Mouse (Mus musculus): Measurements from ENCODE around the gene Bpgm.

Gene Bpgm

DNA sequence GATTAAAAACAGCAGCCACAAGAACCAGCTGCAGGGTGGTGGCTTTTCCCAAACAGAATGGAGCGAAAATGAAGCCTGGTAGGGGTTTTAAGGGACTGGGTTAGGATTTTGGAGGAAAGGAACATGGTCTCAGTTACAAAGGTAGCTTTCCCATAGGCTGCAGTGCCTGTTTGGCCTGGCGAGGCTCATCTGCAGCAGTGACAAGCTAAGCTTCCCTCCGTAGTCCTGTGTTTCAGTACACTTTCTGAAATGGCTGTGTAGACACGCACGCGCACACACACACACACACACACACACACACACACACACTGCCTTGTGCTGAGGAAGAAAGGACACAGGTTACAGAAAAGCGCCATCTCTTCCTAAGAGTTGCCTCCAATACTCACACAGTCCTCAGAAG, 7.8 kb downstream of the Bpgm start:
- DNase-seq (ENCODE audit: low spot score): no peak

DNA sequence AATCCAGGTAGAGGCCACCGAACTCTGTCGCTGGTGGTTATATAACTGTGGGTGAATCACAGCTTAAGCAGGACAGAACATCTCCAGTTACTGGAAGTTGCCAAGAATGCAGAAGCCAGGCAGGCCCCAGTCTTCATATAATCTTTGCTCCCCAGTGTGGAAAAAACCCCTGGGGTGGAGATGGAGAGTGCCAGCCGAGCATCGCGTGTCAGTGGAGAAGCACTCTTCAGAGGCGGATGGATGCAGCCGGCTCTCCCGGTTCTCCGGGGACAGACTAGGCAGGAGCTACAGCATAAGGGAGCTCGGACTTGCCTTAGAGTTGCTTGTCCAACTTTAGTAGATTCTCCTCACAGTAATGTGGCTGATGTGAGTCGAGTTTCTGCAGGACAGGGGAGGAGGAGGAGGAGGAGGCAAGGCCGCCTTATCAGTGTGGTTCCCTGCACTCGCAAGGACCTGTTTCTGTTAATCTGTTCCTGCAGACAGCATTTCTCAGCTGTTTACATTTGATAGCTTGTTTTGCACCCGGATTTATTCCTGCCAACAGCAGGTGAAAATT, 10.1 kb downstream of the Bpgm start:
- DNase-seq (ENCODE audit: low spot score): no peak

DNA sequence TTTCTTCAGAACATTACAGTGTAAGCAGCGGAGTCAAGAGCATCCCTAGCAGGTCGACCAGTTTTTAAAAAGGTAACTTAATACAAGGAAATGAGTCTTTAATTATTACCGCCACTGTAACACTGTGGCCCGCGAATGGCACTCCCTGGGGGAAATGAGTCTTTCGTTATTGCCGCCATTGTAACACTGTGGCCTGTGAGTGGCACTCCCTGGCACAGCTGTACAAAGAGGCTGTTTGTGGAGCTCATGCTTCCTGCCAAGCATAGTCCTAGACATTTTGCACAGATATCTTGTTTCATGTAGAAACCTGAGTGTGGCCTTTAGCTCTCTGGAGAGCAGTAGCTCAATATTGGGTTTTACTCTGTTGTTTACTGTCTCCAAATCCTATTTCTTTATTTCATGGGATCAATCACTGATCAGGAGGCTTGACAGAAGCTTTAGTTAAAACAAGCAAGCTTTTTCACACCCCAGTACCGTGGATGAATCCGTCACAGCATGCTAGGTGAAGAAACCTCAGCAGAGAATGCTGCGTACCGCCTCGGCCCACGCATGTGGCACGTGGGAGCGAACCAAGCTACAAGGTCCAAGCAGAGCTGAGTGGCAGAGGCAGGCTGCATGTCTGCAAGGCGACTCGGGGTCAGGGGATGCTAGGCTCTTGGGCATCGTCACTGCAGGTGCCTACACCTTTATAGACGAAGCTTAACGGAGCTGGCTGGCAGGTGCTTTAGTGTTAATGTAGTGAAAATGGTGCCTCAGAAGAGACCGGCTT, 17.5 kb downstream of the Bpgm start:
- peak; percentile 20 for DNase-seq (ENCODE audit: low spot score)

DNA sequence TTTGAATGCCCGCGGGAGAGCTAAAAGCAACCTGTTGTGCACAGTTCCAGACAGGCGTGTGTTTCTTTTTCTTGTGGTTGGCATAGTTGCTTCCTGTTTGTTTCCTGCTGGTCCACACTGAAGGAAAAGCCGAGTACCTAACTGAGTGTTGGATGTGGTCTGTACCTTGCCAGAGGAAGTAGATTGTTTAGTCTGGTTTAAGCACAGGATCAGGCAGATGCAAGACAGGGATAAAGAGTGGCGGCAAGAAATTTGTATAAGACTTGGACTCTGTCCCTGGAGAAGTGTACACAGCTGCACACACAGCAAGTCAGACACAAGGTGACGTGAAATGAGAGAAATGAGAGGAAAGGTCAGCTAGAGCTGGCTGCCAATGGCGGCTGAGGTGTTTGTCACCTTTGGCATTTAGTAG, 19.1 kb downstream of the Bpgm start:
- peak; percentile 32 for DNase-seq (ENCODE audit: low spot score)

DNA sequence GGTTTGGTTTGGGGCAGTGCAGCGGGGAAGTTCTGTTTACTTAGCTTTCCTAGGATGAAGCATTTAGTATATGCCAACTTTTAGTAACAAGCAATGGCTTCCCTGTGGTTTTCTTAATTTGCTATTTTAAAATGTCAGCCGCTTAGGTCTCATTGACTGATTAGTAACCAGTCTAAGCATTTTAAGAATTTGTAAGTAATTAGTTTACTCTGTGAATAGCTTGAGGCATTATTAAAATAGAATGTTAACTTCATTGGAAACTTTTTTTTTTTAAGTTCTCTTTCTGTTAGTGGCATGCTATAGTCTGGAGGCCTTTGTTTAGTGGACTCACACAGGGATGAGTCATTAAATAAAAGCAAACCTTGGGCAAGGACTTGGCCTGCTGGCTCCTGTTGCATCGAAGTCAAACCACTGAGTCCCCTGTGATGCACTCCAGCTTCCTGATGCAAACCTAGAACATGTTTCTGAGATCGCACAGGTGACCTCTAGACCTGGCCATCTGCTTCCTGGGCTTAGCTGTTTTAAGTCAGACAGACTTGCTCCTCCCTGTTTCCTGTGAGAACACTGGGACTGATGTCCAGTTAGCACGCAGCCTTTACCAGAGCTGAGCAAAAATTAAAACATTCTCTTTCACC, 22.1 kb downstream of the Bpgm start:
- no peak for DNase-seq (ENCODE audit: low spot score)

DNA sequence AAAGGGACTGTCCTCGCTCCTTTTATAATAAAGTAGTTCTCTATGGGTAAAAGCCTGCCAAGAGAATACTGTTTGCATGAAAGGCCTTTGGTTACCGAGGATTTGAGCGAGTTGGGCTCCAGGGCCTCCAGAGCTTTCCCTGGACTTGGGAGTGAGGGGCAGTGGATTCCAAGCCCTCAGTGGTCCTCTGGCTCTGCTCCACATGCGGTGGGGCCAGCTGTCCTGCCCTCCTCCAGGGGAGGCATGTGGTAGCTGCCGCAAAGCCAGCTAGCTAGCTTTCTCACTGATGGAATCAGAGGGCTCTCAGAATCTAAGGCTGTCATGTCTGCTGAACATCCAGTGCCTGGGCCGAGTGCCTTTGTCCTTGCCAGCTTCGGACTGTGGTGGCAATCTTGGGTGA, 26.3 kb downstream of the Bpgm start:
- DNase-seq (ENCODE audit: low spot score): no peak

DNA sequence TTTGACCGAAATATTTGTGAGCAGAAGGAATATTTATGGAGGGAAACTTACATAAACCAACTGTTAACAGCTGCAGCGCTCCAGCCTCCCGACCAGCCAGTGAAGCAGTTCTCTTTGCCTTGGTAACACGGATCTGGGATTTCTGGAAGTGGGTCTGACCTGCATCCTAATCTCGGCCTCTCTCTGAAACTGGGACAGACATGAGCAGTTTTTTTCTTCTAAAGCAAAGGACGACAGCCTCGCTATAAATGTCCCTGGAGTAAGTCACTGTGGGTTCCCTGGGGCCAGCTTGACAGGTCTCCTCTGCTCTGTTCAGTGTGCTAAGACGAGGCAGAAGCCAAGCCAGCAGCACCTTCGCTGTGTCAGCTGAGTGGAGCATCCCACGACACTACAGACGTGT, 29.9 kb downstream of the Bpgm start:
- no peak for DNase-seq (ENCODE audit: low spot score)

DNA sequence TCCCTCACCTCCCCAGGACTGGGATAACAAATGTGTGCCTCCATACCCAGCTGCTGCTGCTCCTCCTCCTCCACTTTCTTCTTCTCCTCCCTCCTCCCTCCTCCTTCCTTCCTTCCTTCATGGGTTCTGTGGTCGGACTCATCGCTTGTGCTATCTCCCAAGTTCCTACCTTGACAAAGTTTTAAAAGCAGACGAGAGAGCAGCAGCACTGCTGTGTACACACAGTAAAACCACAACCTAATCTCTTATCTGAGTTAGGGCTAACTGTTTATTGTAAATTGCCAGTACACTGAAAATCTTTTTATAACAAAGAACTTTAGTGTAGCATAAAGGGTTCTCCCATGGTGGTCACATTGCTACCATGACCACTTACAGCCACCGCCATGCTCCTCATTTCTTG, 31.6 kb downstream of the Bpgm start:
- DNase-seq (ENCODE audit: low spot score): no peak

DNA sequence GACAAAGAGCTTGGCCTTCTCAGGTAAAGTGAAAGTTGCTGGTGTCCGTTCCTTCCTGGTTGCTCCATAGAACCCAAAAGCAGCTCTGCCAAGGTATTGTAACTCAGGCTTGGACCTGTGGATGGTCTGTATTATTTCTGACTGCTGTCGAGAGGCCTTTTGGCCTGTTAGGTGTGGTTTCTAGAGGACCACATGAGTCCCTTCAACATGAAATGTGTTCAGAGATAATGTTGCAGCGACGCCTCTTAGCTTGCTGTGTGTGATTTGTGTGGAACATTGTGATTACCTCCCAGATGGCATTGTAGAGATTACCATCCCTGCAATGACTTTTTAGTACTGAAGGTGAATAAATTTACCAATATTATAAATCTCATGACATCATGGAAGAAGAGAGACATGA, 32.0 kb downstream of the Bpgm start:
- no peak for DNase-seq (ENCODE audit: low spot score)

DNA sequence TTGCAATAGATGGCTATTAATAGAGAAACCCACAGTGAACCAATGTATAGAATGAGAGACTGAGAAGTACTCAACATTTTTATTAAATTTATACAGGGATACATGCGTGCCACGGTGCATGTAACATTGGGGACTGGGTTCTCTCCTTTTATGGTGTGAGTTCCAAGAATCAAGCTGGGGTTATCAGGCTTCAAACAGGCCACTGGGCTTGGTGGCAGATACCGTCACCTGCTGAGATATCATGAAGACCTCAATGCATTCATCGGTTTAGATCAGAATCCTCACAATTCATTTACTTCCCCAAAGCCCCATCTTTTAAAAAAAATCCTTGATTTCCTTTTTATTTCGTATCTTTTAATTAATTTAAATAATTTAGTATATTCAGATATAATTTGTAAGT, 34.3 kb downstream of the Bpgm start:
- DNase-seq (ENCODE audit: low spot score): no peak

DNA sequence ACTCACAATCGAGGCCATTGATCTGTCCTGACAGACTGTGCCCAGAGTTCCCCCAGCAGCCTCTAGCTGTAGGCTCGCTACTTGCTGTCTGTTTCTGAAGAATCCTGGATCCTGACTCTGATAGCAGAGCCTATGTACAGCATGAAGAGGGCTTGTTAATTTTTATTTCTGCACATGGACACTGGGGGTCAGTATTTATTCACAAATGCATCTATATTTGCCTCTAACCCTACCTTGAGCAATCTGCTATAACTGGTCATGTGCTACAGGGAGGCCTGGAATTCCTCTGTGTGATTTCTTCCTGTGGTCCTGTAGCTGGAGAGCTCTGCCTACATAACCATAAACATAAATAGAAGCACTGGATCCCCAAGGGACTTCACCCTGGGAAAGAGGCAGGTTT, 35.4 kb downstream of the Bpgm start:
- DNase-seq (ENCODE audit: low spot score): peak; percentile 50

DNA sequence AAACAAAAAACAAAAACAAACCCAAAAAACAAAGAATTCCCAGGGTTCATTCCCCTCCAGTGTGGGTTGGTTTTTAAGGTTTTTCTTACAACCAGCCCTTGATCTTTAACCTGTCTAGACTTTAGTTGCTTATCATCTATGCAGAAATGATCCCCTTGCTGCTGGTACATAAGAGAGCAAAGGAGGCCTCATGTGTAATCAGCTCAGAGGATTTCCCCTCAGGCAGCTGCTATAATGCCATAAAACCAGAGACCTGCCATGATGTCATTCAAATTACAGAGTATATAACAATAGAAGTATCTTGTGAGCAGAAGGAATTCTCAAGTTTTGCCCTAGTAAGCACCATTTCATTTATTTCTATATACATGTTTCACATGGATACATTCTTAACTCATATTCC, 36.7 kb downstream of the Bpgm start:
- DNase-seq (ENCODE audit: low spot score): no peak

DNA sequence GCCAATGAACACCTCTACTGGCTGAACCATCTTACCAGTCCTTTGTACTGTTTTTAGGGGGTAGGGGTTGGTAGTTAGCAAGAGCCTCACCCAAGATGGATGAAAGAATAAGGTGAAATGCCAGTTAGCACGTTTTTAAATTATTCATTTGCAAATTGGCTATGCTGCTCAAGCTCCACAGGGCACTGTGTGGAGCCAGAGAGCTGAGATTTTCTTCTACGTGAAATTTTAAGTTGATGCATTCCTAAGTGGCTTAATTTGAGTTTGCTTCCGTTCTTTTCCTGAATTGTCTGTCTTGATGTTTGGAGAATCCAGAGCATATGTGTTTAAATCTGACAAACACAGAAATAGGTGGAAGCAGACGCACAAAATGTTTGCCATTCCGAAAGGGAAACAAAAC, 38.6 kb downstream of the Bpgm start:
- no peak for DNase-seq (ENCODE audit: low spot score)

DNA sequence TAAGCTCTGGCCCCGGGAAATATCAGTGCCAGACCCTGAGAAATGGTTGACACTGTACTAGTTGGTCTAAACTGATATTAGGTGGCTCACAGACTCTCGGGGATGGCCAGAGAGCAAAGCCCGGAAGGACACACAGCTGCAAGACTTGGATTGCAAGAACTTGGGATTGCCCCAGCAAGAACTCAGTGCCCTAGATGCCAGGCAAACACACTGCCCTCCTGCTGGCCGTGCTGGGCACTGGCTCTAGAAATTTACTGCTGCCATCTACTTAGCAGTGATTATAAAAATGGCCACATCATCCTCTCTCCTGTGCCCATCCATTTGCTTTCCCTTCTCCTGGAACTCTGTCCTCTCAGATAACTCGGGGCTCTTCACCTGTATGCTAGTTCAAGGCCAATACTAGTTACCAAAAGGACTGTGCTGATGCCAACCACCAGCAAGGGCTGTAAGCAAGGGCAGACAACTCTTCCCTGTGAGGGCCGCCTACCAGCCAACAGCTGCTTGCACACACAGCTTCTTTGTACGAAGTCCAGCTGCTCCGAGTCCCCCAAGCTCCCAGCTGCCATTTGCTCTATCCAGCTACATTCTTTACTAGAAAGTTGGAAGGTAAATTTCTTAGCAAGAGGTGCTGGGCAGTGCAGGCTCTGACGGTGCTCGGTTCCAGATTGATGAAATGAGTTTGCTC, 39.2 kb downstream of the Bpgm start:
- no peak for DNase-seq (ENCODE audit: low spot score)

DNA sequence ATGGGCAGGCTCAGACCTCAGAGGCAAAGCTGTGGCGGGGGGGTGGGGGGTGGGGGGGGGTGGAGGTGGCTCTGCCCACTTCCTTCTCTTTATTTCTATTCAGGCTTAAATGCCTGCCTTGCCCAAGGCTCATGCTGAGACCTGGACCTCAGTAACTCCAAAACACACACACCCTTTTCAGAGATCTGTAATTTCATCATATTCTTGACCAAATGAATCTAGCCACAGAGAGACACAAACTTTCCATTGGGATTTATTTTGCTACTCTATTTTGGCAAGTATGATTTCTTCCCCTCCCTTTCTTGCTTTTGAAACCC, 39.7 kb downstream of the Bpgm start:
- DNase-seq (ENCODE audit: low spot score): no peak

DNA sequence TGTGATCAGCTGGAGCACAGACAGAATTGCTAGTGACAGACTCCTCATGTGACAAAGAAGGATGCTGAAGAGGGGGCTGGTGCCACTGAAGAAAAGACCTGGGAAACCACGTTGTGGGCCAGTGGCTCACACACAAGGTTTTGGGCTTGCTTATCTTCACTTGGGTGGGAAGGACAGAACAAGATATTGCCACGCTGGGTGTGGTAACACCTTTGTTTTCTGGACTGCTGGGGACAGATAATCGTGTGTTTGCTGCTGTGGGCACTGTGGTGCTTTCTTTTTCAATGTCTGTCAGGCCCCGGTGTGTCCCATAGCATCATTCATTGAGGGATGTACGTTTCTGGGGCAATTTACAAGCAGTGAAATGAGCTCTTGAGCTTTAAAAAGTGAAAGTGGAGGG, 41.7 kb downstream of the Bpgm start:
- no peak for DNase-seq (ENCODE audit: low spot score)

DNA sequence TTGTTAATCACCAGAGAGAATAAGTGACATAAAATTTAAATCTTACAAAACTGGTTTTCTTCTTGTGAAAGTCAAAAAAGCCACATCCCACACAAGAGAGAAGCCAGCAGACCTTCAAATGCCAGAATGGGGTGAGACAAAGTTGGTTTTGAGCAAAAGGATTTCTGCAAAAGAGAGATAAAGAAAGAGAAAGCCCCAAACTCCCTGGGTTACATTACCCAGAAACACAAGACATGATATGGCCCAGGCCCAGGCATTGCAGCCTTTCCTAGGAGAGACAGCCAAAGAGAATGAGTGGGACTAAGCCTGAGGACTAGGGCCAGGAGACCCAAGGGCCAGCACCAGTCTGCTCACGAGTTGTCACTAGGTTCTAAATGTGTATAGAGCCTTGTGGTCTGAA, 43.1 kb downstream of the Bpgm start:
- no peak for DNase-seq (ENCODE audit: low spot score)

DNA sequence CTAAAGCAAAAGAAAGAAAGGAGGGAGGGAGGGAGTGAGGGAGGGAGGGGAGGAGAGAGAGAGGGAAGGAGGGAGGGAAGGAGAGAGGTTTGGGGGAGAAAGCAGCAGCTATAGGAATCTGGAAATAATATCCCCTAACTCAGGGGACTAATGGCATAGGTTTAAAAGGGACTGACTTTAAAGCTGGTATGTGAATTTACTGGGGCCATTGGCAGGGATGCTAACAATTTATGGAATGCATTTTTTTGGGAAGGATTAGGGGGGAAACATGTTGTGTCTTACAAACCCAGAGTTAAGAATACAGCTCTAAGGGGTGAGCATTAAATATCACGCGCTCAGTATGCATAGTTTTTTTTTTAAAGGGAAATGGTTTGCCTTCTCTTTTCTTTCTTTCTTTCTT, 44.5 kb downstream of the Bpgm start:
- DNase-seq (ENCODE audit: low spot score): no peak

DNA sequence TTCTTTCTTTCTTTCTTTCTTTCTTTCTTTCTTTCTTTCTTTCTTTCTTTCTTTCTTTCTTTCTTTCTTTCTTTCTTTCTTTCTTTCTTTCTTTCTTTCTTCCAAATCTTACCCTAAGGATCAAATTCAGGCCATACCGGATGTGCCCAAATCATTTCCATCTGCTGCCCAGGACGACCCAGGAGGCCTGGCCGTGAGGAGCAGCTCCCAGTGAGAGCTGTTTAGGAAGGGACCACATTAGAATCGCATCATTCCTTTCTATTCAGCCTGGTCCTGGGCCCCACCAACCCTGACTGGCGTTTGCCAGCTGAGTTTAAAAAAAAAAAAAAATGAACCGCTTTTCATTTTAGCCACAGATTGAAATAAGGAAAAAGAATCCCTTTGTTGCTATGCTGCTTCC, 44.9 kb downstream of the Bpgm start:
- no peak for DNase-seq (ENCODE audit: low spot score)

DNA sequence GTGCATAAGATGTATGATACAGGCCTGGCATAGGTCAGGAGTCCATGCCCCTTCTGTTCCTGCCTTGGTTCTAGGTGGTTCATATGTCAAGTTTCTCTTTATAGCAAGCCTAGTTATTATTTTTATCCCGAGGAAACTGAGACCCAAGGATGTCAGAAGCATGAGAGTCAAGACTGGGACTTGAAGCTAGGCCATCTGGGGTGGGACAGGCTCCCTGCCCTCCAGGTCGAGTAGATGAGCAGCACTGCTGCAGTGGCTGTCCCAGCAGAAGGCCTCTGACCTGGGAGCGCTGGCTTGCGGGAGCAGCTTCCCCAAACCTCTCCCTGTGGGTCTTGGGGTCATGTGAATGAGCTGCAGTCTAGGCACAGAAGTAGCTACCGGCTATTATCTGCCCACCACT, 47.5 kb downstream of the Bpgm start:
- DNase-seq (ENCODE audit: low spot score): no peak

DNA sequence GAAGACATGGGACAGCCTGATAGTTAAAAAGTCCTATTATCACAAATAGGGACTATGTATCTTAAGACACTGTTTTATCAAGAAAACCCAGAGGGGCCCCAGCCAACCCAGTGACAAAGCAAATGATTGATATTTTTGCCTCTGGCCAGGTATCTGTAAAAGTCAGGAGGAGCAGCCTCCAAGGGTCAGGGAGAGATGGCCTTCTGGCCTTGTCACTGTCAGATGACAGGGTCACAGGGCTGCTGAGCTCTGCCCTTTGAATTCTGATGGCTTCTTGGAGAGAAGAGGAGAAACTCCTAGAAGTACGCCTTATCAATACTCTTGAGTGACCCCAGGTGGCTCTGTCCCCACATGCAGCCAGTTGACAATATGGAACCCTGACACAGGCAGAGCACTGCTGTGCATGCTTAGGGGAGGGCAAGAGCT, 49.5 kb downstream of the Bpgm start:
- DNase-seq (ENCODE audit: low spot score): no peak

DNA sequence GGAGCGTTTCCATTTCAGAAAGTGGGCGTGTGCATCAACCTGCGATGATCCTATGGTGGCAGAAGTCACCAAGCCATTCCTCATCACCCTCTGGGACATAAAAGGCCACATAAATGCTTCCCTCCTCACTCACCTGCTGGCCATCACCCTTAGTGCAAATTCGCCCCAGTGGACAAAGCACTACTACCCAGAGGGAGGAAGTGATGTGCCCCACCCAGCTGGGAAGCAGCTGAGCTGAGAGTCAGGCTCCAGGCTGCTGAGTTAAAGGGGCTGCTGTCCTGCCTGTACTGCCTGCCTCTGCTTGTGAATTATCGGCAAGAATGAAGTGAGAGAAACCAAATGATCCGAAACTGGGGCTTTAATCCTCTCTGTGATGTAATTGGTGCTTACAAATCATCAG, 49.9 kb downstream of the Bpgm start:
- DNase-seq (ENCODE audit: low spot score): no peak

DNA sequence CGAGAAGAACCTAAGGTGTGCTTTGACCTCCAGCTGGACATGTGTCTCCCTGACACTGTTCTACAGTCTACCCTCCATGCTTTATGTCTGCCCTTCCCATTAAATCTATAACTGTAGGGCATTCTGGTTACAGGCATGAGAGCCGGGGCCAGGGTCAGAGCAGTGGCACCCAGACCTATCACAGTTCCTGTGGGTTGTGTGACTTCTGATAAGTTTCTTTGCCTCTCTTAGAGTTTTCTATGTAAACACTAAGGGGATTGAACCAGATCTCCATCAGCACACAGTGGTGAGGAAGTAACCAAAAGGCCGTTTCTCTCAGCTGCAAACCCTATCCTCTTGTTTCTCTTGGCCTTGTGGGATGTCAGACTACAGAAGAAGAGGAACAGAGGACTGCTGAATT, 50.4 kb downstream of the Bpgm start:
- DNase-seq (ENCODE audit: low spot score): no peak
